Mouse (Mus musculus) erythroblast, embryonic 14.5 days (primary cell): ENCODE results near the gene Olfr1393.

ENCODE experiments used
- GATA1 ChIP-seq: IDR thresholded peaks from 2 replicates; pipeline ENCODE4 v1.6.1; 2012; ENCODE audit warnings: low read length, inconsistent platforms, mixed read lengths
- TAL1 ChIP-seq: IDR thresholded peaks from 3 replicates; pipeline ENCODE4 v1.6.1; 2012; ENCODE audit warnings: low read length, inconsistent platforms, mixed read lengths

GRCm38 (mm10) chr11:49248226-49248973 is 29.7 kb upstream of the Olfr1393 start:
- TF ChIP-seq GATA1: no peak
- TF ChIP-seq TAL1: no peak
